Mouse (Mus musculus): Measurements from ENCODE around the gene Cacna1d. TPM values are rescaled to one million over a fixed set of nuclear protein-coding genes. Genes with fewer than 3 reads are reported as not detected.

Gene Cacna1d
- total RNA-seq, 2 experiments from 2014 or later: 0.27 to 0.64 TPM

- no peak for DNase-seq
Measured at GRCm38 (mm10) chr14:30078115-30078808, 413.0 kb downstream of the Cacna1d start.

- DNase-seq: no peak
Measured at GRCm38 (mm10) chr14:30075268-30075887, 415.9 kb downstream of the Cacna1d start.

GRCm38 (mm10) chr14:30068566-30068965, 422.7 kb downstream of the Cacna1d start:
- DNase-seq: no peak

GRCm38 (mm10) chr14:30066752-30067151, 424.5 kb downstream of the Cacna1d start:
- DNase-seq: no peak

- no peak for DNase-seq
Measured at GRCm38 (mm10) chr14:30064864-30065263, 426.4 kb downstream of the Cacna1d start.

GRCm38 (mm10) chr14:30056031-30056766, 435.1 kb downstream of the Cacna1d start:
- no peak for DNase-seq

GRCm38 (mm10) chr14:30054922-30055321, 436.3 kb downstream of the Cacna1d start:
- DNase-seq: no peak

GRCm38 (mm10) chr14:30050280-30050679, 441.0 kb downstream of the Cacna1d start:
- DNase-seq: no peak

- no peak for DNase-seq
Measured at GRCm38 (mm10) chr14:30048049-30048448, 443.2 kb downstream of the Cacna1d start.

- DNase-seq: no peak
Measured at GRCm38 (mm10) chr14:30046976-30047375, 444.3 kb downstream of the Cacna1d start.

GRCm38 (mm10) chr14:30045704-30046220, 445.5 kb downstream of the Cacna1d start:
- DNase-seq: no peak

GRCm38 (mm10) chr14:30045239-30045638, 446.0 kb downstream of the Cacna1d start:
- peak; percentile 39 for DNase-seq

- no peak for DNase-seq
Measured at GRCm38 (mm10) chr14:30043356-30043940, 447.8 kb downstream of the Cacna1d start.

GRCm38 (mm10) chr14:30041836-30042235, 449.4 kb downstream of the Cacna1d start:
- DNase-seq: no peak

GRCm38 (mm10) chr14:30039413-30039812, 451.8 kb downstream of the Cacna1d start:
- DNase-seq: no peak

- no peak for DNase-seq
Measured at GRCm38 (mm10) chr14:30038431-30038830, 452.8 kb downstream of the Cacna1d start.

- no peak for DNase-seq
Measured at GRCm38 (mm10) chr14:30033405-30033804, 457.9 kb downstream of the Cacna1d start.

- DNase-seq: no peak
Measured at GRCm38 (mm10) chr14:30027378-30027777, 463.9 kb downstream of the Cacna1d start.

- DNase-seq: no peak
Measured at GRCm38 (mm10) chr14:30024387-30024786, 466.9 kb downstream of the Cacna1d start.

GRCm38 (mm10) chr14:30022471-30022870, 468.8 kb downstream of the Cacna1d start:
- no peak for DNase-seq

- no peak for DNase-seq
Measured at GRCm38 (mm10) chr14:30019792-30020575, 471.3 kb downstream of the Cacna1d start.

- no peak for DNase-seq
Measured at GRCm38 (mm10) chr14:30019375-30019774, 471.9 kb downstream of the Cacna1d start.

Data from gastrocnemius, postnatal 25 days (tissue).